Mouse (Mus musculus) telencephalon, adult 2 months (tissue): ENCODE measurements around the gene Pcbp3.

Experiments used
- DNase-seq: peaks from one replicate; pipeline ENCODE4 v3.0.0-alpha.2; 2011; ENCODE audit warnings: low read depth, low spot score

Gene Pcbp3

GRCm38 (mm10) chr10:76801841-76802499, 159.7 kb downstream of the Pcbp3 start:
- DNase-seq = peak; percentile 18

GRCm38 (mm10) chr10:76801237-76801641, 160.4 kb downstream of the Pcbp3 start:
- DNase-seq = peak; percentile 18

DNA sequence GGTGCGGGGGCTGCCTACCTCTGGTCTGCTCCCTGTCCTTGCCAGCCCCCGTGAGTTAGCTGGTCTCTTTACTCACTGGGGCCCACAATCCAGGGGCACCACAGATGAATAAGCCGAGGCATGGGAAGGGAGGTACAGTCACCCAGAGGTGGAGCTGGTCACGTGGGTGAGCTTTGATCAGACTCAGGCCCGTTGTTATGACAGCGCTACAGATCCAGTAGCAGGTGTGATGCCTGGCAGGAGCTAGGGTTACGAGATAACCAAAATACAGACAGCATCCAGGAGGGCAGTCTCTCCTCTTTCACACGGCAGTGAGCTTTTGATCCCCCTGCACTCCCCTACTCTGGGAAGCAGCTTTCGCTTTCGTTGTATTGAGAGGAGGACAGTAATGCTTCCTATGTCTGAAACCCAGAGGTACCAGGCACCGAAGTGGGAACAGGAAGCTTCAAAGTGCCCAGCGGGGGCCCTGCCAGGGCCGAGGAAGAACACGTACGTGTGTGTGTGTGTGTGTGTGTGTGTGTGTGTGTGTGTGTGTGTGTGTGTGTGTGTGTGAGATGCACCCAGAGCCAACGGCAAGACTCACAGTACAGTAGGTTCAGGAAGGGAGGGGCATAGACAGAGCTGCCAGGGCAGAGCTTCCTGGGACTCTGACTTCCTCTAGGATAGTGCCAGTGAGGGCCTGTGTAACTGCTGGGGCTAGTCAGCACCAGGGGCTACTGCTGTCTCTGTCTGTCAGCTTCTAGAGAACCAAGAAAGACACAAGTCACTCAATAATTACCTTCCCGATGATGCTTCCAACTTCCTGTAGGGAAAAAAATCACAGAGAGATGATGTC, 162.7 kb downstream of the Pcbp3 start:
- no peak for DNase-seq

DNA sequence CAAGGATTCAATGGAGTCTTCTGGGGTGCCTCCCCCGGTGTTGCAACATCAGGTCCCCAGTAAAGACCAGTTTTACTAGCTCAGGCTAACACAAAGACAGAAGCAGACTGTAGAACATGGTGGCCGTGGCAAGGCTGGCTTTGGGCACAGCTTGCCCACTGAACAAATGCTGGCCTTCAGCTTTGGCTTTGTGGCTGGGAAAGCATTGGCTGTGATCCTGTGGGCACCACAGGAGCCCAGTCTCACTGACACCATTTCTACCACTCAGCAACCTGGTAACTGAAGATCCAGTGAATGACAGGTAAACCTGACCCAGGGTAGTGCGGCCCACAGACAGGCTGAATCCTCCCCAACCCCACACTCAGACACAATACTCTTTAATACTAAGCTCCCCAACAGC, 167.6 kb downstream of the Pcbp3 start:
- no peak for DNase-seq

DNA sequence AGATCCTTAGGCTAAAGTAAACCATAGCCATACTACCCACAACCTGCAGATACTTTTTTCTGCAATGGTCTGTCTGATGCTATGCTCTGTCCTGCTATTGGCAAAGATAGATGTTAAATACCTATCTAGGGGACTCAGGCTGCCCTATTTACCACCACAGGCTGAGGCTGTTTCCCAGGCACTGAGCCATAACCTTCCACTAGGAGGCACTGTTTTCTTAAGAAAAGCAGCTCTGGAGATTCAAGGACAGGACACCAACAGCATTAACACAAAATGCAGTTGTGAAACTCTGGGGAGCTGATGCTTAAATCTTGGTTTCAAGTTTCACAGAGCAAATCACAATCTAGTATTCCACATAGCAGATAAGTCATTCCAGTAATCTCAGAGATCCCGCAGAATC, 170.2 kb downstream of the Pcbp3 start:
- DNase-seq = no peak

- DNase-seq = no peak
Measured at GRCm38 (mm10) chr10:76789885-76790284, 171.8 kb downstream of the Pcbp3 start.

- no peak for DNase-seq
Measured at GRCm38 (mm10) chr10:76785312-76785711, 176.4 kb downstream of the Pcbp3 start.

- no peak for DNase-seq
Measured at GRCm38 (mm10) chr10:76779225-76779624, 182.5 kb downstream of the Pcbp3 start.

DNA sequence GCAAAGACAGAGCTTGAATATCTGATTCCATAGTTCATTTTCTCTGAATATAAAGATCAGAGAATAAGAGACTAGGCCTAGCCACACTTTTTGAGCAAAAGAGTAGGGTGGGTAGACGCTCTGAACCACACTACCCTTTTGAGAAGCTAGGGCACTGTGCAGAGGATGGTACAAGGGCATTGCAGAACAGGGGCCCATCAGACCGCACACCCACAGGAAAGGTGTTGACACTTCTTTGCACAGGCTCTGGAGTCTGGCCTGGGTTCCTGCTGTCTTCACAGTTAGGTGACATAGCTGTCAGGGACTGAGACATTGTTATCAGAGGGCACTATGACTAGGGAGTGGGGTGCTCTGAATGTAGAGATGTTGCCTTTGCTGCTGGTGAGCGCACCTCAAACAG, 190.1 kb downstream of the Pcbp3 start:
- no peak for DNase-seq

GRCm38 (mm10) chr10:76771086-76771485, 190.6 kb downstream of the Pcbp3 start:
- no peak for DNase-seq

- no peak for DNase-seq
Measured at GRCm38 (mm10) chr10:76769581-76769980, 192.1 kb downstream of the Pcbp3 start.

- DNase-seq = no peak
Measured at GRCm38 (mm10) chr10:76766196-76766595, 195.5 kb downstream of the Pcbp3 start.

DNA sequence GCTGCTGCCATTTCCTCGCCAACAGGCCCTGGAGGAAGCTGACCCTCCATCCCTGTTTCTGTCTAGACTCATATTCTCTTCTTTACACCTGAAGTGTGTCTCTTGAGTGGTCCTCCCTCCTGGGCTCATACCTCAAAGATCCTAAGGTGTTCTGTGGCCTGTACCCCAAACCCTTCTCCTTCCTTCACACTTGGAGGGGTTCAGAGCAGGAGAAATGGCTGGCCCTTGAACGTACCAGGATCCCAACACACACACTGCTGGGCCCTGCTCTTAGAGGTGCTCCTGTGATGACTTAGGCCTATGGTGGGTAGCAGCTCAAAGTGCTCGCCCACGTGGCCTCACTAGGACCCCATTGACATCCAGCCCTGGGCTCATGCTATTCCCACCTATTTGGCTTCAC, 196.8 kb downstream of the Pcbp3 start:
- DNase-seq = no peak

DNA sequence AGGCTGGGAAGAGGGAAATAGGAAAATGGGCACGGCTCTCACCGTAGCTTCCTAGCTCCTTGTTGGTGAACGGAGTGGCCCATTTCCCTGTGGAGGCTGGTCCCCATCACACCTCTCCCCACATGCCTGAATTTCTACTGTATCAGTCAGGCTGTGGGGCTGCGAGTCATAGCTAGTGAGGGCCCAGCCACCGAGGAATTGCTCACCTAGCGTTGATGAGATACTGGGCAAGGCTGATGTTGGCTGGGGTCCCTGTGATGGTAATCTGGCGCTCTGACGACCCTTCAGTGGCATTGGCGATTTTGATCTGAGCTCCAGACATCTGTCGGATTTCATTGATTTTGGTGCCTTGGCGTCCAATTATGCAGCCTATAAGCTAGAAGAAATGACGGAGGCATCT, 198.7 kb downstream of the Pcbp3 start:
- DNase-seq = no peak

DNA sequence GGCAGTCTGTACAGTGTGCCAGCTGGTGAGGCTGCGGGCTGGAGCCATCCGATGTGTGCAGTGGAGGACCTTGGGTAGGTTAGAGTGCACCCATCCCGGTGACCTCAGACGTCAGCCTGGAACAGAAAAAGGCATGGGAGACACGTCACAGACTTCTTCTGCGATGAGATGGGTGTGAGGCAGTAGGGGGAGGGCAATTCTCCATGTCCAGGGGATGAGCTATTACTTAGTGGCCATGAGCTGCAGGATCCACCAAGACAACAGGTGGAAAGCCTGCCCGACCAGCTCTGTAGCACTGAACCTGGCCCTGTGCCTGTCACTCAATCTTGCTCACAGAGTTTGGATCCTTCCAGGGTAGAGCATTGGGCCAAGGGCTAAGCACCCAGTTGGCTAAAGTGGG, 199.3 kb downstream of the Pcbp3 start:
- DNase-seq = no peak

- DNase-seq = no peak
Measured at GRCm38 (mm10) chr10:76759878-76760277, 201.8 kb downstream of the Pcbp3 start.

GRCm38 (mm10) chr10:76753640-76754039, 208.0 kb downstream of the Pcbp3 start:
- DNase-seq = no peak

- peak; percentile 79 for DNase-seq
Measured at GRCm38 (mm10) chr10:76744267-76744666, 217.4 kb downstream of the Pcbp3 start.

DNA sequence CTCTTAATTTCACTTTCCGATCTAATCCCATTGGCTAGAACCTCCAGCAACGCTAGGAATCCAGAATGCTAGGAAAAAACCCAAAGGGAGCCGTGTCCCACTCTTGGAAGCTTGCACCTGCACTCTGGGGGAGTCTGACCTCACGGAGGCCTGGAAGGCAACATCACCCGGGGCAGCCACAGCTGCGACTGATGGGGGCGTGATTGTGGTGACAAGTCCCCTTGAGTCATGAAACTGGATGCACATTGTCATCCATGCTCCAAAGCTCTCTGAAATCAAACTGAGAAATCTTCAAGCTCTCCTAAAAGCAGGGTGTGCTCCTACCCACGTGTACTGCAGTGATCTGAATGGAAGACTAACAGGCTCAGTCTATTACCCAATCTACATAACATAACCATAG, 224.9 kb downstream of the Pcbp3 start:
- peak; percentile 18 for DNase-seq

DNA sequence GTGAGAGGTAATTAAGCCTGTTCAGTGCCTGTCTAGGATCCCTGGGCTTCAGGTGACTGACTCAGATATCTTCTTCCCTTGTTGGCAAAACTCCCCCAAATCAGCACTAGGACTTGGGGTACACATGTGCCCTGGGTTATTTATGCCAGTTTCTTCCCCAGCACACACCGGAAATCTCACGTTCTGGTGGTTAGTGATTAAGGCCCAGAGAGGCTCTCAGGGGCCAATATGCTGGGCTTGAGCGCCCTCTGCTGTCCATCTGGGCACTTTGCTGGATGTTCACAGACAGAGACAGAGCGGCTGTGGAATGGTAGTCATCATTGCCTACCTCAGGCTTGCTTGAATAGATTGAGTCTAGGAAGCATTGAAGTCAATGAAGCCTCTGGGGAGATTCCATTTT, 226.7 kb downstream of the Pcbp3 start:
- peak; percentile 46 for DNase-seq

GRCm38 (mm10) chr10:76733677-76734068, 228.0 kb downstream of the Pcbp3 start:
- DNase-seq = no peak

GRCm38 (mm10) chr10:76732881-76733676, 228.6 kb downstream of the Pcbp3 start:
- DNase-seq = peak; percentile 40
